Mouse (Mus musculus) liver, embryonic 14.5 days (tissue): Measurements from ENCODE around the gene RPS10-NUDT3.

Source experiments
- CTCF ChIP-seq: IDR thresholded peaks from 2 replicates; pipeline ENCODE4 v1.5.1; 2016; ENCODE audit warnings: antibody characterized with exemption, low read depth, control low read depth
- EP300 ChIP-seq: IDR thresholded peaks from 2 replicates; pipeline ENCODE4 v1.6.1; 2016; ENCODE audit warnings: antibody characterized with exemption, low read depth

DNA sequence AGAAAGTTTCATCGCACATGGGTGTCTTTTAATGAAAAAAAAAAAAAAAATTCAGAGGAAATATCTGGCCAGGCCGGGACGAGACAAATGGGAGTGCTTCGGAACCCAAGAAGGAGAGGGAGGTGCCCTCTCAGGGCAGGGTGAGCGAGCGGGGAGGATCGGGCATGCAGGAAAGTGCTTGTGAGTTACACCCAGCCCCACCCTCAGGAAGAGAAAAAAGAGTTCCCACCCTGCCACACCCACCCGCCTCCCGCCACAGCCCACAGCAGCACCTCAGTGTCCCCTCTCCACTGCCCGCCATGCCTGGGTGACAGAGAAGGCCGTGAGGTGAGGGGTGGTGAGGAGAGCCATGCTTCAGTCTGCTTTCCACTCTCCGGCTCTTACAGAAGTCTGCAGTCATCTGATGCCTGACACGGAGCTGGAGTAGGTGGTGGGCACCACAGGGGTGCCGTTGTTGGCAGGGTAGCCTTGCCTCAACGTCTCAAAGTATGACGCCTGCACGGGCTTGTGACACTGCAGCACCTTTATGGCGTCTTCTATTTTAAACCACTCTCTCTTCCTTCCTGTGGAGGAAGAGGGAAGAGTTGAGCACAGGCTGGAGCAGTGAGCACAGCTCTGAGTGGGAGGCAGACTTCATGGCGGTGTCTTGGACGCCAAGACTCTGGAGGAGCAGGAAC is 54.5 kb downstream of the RPS10-NUDT3 start:
- no peak for TF ChIP-seq CTCF
- TF ChIP-seq EP300: no peak
